Mouse (Mus musculus): ENCODE measurements around the gene Hoxd12.

The Hoxd12 gene

DNA sequence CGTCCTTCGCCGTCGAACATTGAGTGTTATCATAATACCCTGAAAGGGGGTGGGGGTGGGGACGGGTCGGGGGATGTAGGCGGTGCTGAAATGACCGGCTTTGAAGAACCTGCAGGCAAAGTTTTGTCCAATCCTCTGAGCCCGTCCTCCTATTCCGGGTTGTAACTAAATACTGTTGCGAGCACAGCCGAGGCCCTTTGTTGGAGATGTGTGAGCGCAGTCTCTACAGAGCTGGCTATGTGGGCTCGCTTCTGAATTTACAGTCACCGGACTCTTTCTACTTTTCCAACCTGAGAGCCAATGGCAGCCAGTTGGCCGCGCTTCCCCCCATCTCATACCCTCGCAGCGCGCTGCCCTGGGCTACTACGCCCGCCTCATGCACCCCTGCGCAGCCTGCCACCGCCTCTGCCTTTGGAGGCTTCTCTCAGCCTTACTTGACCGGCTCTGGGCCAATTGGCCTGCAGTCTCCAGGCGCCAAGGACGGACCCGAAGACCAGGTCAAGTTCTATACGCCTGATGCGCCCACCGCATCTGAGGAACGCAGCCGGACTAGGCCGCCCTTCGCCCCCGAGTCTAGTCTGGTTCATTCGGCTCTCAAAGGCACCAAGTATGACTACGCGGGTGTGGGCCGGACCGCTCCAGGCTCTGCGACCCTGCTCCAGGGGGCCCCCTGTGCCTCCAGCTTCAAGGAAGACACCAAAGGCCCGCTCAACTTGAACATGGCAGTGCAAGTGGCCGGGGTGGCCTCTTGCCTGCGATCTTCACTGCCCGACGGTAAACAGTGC lies at the start of gene Hoxd12:
Hoxd12 (plus strand) TSS at position 133 of the 785 bp plus-strand sequence.
- DNase-seq (ENCODE audit: low spot score in 2 of 2), result no peak

DNA sequence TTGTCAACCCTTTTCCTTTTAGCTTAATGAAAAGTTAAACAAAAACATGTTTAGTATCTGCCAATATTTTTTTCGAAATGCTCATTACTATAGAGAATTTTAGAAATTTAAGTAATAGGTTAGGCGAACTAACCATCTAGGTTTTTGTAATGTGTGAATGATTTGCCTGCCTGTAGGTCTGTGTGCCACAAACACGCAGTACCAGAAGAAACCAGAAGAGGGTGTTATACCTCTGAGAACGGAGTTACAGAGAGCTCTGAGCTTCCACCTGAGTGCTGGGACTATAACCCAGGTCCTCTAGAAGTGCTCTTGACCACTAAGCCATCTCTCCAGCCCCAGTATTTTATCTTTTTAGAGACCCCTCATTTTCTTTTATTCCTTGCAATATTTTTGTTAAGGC lies 39.4 kb upstream of the Hoxd12 start:
- DNase-seq (ENCODE audit: low spot score in 2 of 2), result no peak

DNA sequence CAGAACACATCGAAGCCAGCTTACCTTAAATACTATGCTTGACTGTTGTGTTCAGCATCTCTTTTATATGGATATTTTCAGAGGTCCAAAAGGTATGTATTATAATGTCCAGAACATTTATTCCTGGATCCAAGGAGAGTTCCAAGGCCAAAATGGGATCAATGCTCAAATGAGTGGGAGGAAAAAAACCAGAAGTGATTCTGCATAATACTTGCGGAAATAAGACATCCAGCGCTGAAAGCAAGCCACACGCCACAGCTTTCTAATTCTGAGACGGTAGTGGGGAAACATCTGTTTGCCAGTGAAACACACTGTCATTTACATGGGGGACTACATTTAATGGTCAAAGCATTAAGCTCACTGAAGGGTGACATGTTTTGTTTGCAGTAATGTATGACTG lies 32.4 kb upstream of the Hoxd12 start:
- DNase-seq (ENCODE audit: low spot score in 2 of 2), result no peak

DNA sequence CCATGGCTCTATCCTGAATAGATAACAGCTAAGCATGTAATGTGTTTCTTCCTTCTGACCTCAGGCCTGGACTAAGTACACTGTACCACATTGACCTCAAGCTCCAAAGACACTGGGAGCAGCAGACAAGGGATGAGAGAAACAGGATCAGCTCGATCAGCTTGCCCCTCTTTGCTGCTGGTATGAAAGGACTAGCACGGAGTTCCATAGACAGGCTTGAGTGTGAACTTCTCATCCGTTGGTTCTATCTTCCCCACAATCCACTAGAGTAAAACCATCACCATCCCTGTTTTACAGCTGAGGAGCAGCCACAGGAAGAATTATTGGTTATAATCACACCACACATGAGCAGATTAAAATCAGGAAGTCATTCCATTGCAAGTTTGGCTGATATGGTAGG lies 29.2 kb upstream of the Hoxd12 start:
- no peak for DNase-seq (ENCODE audit: low spot score in 2 of 2)

DNA sequence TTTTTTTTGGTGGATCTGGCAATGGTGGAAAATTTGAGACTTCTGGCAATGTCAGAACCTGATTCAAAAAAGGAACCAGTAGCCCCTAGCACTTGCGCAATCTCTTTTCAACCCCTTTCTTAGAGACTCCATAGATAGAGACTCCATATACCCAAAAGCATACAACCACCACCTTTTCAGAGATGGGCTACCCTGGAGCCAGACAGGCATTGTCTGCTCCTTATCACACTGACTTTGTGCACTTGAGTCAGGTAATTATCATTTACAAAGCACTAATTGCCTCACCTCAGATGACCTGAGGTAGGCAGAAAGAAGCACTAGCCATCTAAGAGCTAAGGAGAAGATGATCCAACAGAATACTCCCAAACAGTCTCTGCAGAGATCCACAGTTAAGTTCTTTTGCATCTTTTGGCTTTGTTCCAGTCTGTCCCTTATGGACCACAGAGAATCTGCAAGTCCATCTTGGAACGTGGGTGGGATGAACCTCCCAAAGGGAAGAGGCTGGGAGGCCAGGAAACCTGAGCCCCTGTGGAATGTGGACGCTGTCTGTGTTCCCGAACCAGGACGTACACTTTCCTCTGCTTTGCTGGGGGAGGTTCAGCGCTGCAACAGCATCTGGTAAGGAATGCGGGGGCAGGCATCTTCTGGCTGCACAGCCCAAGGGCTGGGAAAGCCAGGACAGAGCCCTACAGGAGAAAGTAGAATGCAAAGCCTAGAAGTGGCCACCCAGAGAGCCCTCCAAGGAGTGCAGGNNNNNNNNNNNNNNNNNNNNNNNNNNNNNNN lies 27.5 kb upstream of the Hoxd12 start:
- DNase-seq (ENCODE audit: low spot score in 2 of 2), result no peak

DNA sequence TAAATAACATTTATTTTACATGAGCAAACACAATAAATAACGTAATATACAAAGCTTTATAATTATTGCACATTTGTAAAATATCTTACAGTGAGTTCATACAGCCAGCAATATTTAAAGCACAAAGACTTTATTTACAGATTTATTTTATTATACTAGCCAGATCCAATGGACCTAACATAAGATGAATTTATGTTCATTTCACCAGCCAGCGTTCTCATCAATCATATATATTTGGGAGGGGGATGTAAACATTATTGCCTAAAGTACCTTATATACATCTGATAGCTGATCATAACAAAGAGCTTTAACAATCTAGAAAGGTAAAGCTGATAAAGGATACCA lies 21.8 kb upstream of the Hoxd12 start:
- DNase-seq (ENCODE audit: low spot score in 2 of 2), result no peak

DNA sequence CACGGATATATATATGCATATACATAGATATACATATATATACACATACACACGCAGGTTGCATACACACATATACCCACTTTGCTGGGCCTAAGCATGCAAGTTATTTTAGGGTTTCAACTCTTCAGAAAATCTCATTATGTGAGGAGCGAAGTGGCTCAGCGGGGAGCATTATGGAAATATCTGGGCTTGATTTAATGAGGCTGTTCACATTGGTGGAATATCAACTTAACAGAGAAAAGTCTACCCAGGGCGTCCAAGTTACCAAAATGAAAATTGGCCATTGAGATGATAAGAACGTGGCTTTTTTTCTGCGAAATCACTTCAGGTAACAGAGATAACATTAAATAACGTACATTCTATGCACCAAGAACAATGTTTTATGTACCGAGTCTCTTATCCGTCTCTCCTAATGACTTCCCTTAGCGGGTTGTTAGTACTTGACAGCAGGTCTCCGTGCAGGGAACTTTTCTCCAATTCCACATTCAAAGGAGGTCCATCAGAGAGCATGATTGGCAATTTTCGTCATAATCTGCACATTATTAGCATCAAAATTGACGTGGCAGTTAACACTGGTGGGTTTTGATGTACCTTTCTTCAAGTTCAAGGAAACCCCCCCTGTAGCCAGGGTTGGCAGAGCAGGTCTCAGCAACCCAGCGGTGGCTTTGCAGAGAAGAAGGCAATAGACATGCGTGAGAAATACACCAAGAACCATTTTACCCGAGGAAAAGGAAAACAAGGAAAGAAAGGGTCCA lies 20.9 kb upstream of the Hoxd12 start:
- no peak for DNase-seq (ENCODE audit: low spot score in 2 of 2)

DNA sequence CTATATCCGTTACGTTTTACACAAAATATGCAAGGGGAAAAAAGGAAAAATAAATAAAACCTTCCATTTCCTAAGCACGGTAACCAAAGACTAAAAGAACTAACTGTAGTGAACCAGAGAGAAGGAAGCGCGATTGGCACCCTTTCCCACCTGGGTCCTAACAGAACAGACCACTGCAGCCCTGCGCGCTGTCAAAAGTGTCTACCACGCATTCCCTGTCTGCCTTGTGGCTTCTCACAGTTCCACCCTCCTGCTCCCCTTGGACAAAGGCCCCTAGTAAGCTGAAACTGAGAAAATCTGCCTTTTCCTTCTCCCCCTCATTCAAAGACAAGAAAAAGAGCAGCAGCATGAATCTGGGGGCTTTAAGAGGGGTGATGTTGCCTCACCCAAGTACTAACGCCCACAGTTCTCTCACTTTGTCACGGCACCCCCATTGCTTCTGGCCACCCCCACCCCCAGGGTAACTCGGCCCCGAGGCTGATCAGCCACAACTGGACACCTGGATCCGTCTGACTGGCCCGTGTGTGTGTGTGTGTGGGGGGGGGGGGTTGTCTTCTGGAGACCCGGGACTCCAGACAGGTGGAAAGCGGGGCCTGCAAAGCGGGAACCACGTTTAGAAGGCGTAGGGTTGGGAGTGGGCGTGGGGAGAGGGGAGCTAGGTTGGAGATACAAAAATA lies 19.9 kb upstream of the Hoxd12 start:
- DNase-seq (ENCODE audit: low spot score in 2 of 2), result no peak

DNA sequence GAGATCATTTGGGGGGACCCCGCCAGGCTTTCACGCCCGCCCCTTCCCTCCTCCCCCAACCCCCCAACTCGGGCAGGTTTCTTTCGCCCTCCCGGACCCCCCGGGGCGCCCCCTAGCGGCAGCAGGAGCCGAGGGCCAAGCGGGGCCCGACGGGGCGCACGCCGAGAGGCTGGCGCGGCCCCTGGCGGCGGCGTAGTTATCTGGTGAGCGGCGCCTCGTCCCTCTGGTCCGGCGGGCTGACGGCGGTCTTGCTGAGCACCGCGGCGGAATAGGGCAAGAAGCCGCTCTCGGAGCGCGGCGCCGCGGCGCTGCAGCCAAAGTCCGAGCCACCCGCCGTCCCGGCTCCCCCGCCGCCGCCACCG lies 19.4 kb upstream of the Hoxd12 start:
- no peak for DNase-seq (ENCODE audit: low spot score in 2 of 2)

DNA sequence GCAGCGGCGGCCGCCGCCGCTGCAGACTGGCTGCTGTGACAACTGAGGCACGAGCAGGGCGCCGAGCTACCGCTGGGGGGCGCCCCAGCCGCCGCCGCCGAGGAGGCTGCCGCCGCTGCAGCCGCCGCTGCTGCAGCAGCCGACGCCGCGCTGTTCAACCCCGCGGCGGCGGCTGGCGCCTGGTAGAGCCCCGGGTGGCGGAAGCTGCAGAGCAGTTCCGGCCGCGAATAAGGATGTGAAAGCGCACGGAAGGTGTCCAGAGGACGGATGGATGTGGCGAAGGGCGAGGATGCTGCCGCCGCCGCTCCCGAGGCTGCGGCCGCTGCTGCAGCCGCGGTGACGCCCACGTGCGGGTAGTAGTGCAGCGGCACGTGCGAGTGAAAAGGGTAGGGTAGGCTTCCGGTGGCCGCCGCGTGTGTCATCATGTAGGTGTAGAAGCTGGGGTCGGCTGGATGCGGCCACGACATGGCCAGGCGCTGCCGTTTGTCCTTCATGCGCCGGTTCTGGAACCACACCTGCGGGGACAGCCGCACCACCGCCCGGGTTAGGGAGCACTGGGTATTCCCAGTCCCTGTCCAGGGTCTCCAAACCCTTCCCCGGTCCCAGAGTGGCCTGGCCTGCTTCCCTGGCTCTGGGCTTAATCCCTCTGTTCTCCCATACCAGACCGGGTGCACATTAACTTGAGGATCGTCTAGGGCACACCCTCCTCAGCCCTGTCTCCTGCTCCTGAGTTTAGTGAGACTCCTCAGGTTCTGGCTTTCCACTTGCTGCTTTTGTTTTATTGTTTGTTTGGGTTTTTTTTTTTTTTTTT lies 18.8 kb upstream of the Hoxd12 start:
- no peak for DNase-seq (ENCODE audit: low spot score in 2 of 2)

DNA sequence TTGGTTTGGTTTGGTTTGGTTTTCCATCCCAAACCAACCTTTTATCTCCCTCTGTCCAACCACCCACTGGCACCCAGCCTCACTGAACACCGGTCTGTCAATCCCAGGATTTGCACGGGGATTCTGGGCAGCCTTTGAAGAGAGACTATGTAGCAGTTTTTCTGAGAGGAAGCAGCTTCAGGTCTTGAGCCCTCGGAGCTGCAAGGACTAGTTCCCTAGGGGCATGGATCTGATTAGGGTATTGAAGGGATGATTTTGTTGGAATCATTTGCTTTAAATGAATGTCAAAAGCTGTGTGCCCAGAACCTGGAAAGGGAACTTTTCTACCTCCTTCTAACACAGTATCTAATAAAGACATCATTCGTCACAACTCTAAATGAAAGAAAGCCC lies 18.2 kb upstream of the Hoxd12 start:
- no peak for DNase-seq (ENCODE audit: low spot score in 2 of 2)

DNA sequence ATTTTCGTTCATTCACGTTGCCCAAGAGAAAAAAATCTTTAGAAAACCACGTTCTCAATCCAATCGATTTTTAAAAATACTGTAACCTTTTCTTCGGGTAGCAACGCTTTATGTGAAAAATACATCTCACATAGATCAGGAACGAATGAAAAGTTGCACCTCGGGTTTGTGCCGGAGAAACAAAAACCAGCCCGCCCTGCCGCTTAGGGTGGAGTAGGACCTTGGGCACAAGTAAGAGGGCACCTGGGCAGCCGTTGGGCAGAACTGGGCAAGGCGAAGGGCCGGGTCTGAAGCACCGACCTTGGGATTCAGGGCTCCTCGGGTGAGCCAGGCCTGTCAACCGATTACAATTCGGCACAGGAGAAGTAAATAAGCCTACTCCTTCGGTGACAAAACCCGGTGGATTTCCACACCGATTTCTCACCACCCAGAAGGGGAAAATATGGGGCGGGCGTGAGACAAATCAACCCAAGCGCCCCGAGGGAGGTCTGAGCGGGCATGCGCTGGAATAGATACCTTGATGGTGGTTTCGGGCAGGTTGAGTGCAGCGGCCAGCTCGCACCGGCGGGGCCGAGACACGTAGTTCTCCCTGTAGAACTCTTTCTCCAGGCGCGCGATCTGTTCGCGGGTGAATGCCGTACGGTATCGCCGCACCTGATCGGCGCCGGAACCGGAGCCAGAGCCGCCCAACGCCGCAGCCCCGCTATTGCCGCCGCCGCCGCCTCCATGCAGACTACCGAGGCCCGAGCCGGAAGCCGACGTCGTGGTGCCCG lies 17.4 kb upstream of the Hoxd12 start:
- no peak for DNase-seq (ENCODE audit: low spot score in 2 of 2)

DNA sequence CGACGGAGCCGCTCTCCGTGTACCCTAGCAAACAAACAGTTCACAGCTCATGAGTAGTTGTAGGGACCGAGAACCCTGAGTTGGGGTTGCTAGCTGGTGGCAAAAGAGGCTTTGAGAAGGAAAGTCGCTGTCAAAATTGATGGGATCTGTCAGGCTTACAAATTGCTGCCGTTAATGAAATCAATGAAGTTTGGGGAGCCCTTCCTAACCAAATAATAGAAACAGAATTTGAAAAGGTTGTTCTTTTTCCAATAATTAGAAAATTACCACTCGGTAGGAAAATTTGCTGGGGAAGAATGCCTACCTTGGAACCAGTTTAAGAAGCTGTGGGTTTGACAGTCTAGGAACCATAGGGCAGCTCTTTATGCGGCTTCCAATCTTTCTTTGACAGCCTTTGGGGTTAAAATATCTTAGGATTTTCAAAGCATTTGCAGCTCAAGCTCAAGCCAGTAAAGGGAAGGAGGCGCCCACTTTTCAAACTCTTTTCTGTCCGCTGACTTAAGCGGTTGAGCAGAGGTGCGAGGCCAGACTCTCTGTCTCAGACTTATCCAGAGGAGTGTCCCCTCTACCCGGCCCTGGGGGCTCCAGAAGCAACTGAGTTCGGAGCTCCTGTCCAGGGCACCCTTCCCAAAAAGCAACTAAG lies 16.7 kb upstream of the Hoxd12 start:
- no peak for DNase-seq (ENCODE audit: low spot score in 2 of 2)

DNA sequence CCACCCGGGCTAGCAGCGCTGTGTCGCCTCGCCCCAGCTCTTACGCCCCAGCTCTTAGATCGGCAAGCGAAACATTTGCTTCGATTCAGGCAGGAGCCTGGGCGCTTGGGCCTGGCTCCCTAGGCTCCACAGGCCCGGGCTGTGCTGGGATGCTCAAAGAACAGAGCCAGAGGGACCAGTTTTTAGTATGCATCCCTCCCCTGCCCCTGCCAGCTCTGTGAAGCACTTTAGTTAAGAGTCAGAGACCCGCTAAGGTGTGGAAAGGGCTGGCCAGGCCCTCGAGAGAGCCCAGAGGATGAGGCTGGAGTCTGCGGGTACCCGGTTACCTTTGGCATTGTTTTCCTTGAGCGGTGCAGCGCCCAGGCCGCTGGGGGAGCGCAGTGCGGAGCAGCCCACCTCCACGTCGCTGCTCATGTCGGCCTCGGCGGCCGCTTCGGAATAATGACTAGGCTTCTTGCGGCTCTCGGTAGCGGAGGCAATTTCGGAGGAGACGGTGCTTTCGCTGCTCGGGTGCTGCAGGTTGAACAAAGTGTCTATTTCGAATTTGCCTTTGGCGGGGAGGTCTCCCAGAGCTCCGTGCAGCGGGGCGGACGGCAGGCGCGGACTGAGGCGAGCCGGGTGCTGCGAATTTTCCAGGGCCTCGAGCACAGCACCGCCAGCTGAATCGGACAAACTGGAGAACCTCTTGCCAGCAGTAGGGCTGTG lies 16.0 kb upstream of the Hoxd12 start:
- DNase-seq (ENCODE audit: low spot score in 2 of 2), result no peak

DNA sequence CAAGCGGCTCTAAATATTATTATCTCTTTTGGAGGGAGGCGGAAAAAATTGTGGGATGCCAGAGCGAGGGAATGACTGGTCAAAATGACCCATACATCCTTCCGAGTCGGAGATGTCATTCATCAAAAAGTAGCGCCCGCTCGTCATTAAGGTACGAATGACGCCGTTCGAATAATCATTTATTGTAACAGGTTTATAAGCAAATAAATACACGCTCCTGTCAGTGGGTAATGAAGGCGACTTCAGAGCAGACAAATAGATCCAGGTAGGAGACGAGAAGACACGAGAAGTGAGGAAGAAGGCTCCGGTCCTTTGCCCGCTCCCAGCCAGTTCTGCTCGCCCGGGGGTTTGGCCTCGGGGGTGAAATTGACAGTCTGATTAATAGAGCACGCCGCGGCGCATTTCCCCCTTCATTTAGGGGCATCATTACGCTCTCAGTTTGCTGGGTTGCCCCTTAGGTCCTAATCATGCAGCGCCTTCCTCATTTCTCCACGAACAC lies 15.3 kb upstream of the Hoxd12 start, which contains the start of gene Evx2:
Evx2 (minus strand) TSS at position 51 of the 499 bp plus-strand sequence.
- no peak for DNase-seq (ENCODE audit: low spot score in 2 of 2)

DNA sequence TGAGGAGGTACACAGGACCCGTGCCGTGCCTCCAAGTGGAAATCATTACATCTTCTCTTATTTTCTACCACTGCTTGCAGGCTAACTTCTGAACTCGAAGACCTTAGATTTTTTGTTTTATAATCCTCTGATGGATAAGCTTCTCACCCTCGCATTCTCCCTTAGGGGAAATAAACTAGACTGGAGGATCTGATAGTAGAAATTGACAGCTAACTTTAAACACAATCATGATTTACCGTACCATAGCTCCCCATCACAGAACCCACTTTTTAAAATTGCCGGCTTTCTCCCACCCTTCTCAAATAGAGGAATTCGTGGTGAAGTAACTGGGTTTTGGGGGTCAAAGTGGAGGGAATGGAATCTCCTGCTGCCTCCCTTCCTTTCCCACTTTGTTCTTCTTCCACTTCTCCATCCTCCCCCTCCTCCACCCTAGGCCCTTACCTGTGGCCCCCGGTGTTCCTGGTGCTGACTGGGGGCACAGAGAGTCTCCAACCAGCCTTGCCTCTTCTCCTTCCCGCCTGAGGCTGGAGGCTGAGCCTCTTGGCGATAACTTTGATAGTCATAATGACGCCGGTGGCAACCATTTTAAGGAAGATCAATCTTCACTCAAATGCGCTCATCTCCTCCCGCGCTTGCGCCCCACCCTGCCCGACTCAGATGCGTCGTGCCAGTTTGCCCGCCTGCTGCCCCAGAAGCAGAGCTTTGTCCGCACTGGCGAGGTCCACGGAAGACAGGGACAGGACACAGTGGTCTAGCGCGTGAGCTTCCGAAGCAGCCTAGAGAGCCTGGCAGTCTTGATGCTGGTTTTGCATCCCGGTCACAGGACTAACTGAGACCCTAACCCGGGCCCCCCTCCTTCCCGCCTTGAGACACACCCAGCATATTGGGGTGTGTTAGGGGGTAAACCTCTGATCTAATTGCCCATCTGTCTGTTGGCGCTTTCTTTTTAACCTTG lies 14.1 kb upstream of the Hoxd12 start:
- no peak for DNase-seq (ENCODE audit: low spot score in 2 of 2)

DNA sequence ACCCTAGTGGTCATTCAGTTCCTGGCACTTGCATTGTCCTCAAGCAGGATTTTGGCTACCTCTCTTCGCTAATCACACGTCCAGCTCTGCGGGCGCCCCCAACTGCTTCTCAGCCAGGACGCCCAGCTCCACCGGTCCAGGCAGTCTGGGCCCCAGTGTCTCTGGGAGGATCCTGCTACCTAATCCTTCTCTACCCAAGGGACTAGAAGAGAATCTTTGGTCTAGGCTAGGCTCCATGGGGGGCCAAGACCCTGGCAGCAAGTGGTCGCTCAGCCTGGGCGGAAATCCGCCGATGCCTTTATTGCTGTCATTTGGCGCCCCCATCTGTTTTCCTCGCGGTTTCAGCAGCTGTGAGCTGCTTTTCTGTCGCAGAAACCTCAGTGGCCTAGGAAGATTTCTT lies 13.1 kb upstream of the Hoxd12 start:
- DNase-seq (ENCODE audit: low spot score in 2 of 2), result no peak
